Mouse (Mus musculus) ES-E14 (cell line): ENCODE data around the gene Vamp8.

ENCODE experiments used
- CHD2 ChIP-seq: IDR thresholded peaks from 2 replicates; pipeline ENCODE4 v1.6.1; 2014; ENCODE audit warnings: mild to moderate bottlenecking, low read depth, low read length, inconsistent platforms
- HCFC1 ChIP-seq: IDR thresholded peaks from 2 replicates; pipeline ENCODE4 v1.6.1; 2012; ENCODE audit warnings: low read length, inconsistent platforms, borderline replicate concordance; ENCODE audit not compliant: insufficient read depth
- ZC3H11A ChIP-seq: IDR thresholded peaks from 2 replicates; pipeline ENCODE4 v1.6.1; 2012; ENCODE audit warnings: low read depth, mild to moderate bottlenecking, inconsistent platforms, low read length, borderline replicate concordance

DNA sequence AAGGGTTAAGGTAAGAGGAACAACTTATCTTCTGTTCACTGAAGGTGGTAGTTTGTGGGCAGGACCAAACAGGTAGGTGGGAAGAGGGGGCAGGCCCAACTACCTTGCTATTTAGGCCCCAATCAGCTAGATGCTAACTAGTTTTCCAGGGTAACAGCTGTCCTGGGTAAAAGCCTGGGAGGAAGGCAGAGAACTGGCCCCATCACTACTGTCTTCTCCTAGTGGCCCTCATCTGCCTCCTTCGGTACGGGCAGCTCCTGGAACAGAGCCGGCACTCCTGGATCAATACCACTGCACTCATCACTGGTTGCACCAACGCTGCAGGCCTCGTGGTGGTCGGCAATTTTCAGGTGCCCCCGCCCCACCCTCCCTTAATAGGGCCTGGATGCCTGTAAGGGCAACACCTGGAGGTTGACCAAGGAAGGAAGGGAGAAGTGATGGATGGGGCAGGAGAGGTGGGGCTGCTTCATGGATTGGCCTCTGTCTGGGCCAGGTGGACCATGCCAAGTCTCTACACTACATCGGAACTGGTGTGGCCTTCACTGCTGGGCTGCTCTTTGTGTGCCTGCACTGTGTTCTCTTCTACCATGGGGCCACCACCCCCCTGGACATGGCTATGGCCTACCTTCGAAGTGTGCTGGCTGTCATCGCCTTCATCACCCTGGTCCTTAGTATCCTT is 32.3 kb downstream of the Vamp8 start:
- TF ChIP-seq HCFC1 (no peak), CHD2 (no peak), ZC3H11A (no peak)
